Mouse (Mus musculus): ENCODE results near the gene Acss1. TPM values are rescaled to one million over a fixed set of nuclear protein-coding genes. Genes with fewer than 3 reads are reported as not detected.

Gene Acss1
- polyA plus RNA-seq, 1 experiment = 9.4 TPM

DNA sequence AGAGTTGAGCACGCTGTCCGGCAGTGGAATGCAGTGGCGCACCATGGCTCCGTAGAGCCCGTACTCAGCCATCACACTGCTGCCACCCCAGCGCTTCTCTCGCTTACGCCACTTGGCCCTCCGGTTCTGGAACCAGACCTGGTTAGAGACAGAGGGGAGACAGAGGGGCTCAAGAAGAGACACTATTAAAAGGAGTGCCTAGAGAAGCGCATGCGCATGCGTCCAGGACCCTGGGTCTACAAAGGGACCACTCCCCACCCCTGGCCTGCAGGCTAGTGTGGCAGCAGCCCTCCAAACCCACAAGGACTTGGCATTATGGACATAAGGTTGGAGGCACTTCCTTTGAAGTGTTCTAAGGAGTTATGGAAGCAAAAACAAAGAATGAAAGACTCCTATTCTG lies 16.2 kb upstream of the Acss1 start:
- Histone ChIP-seq H3K27ac (ENCODE audit: insufficient read depth, low read depth, low read length) (no peak overlapping the region), H3K4me1 (ENCODE audit: control insufficient read depth, insufficient read depth, low read length) (no peaks in the 10 kb centered on the region), H3K4me3 (ENCODE audit: insufficient read depth, low read length) (no peak overlapping the region)
- TF ChIP-seq POLR2A (IDR thresholded peaks at IDR 0.05; ENCODE audit: borderline replicate concordance, low read depth, low read length) (no peak), CTCF (IDR thresholded peaks at IDR 0.05; ENCODE audit: low read depth, low read length) (no peak)

DNA sequence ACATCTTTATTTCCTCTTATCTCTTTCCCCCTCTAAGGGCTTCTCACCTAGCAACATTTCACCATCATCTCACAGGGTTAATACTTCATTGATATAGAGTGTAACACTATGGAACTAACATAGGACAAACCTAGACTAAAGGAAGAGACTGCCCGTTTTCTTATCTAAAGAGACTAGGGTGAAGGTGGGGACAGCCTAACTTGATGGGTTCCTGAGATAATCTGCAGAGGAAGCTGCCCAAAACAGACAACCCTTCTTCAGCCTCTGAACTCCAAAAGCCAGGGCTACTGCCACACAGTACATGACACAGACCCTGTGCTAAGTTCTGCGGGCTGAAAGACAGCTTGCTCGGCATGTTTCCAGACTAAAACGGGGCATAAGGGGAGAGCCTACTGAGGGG lies 13.3 kb upstream of the Acss1 start:
- TF ChIP-seq POLR2A (IDR thresholded peaks at IDR 0.05; ENCODE audit: borderline replicate concordance, low read depth, low read length) (no peak), CTCF (IDR thresholded peaks at IDR 0.05; ENCODE audit: low read depth, low read length) (no peak)
- Histone ChIP-seq H3K27ac (ENCODE audit: insufficient read depth, low read depth, low read length) (no peak overlapping the region), H3K4me1 (ENCODE audit: control insufficient read depth, insufficient read depth, low read length) (no peaks in the 10 kb centered on the region), H3K4me3 (ENCODE audit: insufficient read depth, low read length) (no peak overlapping the region)

DNA sequence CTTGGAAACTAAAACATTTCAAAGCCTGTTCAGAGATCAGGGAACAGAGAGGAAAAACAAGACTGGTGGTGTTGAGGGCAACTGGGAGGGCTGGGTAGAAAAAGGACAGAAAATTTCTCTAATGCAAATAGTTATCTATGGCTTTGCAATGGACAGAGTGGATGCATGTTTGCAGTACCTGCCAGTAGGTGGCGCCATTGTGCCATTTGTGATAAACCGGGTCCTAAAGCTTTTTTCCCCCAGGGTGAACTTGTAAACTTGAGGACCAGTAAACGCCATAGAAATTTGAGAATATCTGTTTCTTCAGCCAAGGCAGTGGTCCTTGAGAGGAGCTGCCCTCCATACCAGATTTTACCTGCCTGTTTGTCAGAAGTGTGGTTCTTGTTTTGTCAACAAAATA lies 10.1 kb upstream of the Acss1 start:
- TF ChIP-seq CTCF (IDR thresholded peaks at IDR 0.05; ENCODE audit: low read depth, low read length) (no peak), POLR2A (IDR thresholded peaks at IDR 0.05; ENCODE audit: borderline replicate concordance, low read depth, low read length) (no peak)
- Histone ChIP-seq H3K4me3 (ENCODE audit: insufficient read depth, low read length) (no peak overlapping the region), H3K4me1 (ENCODE audit: control insufficient read depth, insufficient read depth, low read length) (peaks cover 15% of the 10 kb centered on the region), H3K27ac (ENCODE audit: insufficient read depth, low read depth, low read length) (no peak overlapping the region)

DNA sequence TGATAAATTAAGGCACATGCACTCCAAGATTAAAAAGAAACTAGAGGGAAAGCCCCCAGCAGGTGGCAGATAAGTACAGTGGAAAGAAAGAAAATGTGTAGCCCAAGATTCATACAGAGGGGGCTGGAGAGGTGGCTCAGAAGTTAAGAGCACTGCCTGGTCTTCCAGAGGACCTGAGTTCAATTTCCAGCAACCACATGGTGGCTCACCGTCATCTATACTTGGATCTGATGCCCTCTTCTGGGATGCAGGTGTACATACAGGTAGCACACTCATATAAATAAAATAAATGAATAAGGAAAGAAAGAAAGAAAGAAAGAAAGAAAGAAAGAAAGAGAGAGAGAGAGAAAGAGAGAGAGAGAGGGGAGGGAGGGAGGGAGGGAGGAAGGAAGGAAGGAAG lies 7.2 kb upstream of the Acss1 start:
- Histone ChIP-seq H3K4me3 (ENCODE audit: insufficient read depth, low read length) (no peak overlapping the region), H3K27ac (ENCODE audit: insufficient read depth, low read depth, low read length) (no peak overlapping the region), H3K4me1 (ENCODE audit: control insufficient read depth, insufficient read depth, low read length) (peaks cover 42% of the 10 kb centered on the region)
- TF ChIP-seq POLR2A (IDR thresholded peaks at IDR 0.05; ENCODE audit: borderline replicate concordance, low read depth, low read length) (no peak), CTCF (IDR thresholded peaks at IDR 0.05; ENCODE audit: low read depth, low read length) (no peak)

DNA sequence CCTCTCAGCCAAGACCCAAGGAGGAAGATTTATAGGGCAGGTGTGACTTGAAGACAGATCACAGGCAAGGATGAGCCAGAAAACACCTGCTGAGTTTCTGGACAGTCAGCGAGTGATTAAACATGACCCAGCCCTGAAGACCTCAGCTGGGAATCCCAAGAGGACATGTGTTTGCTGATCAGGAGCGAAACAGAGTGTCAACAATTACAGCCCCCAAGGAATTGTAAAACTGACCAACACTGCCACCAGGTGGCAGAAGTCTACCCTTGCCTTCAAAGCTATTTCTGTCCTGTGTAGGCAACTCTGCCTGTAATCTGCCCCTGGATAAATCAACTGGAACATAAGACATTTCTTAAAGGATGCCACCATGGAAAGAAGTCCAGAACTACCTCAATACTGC lies 6.6 kb upstream of the Acss1 start:
- H3K4me1 ChIP-seq (ENCODE audit: control insufficient read depth, insufficient read depth, low read length) = peaks cover 45% of the 10 kb centered on the region
- H3K4me3 ChIP-seq (ENCODE audit: insufficient read depth, low read length) = no peak overlapping the region
- no peak for TF ChIP-seq POLR2A (IDR thresholded peaks at IDR 0.05; ENCODE audit: borderline replicate concordance, low read depth, low read length)
- peak; percentile 37 for TF ChIP-seq CTCF (IDR thresholded peaks at IDR 0.05; ENCODE audit: low read depth, low read length)
- H3K27ac ChIP-seq (ENCODE audit: insufficient read depth, low read depth, low read length) = peak overlapping the region; percentile 83

DNA sequence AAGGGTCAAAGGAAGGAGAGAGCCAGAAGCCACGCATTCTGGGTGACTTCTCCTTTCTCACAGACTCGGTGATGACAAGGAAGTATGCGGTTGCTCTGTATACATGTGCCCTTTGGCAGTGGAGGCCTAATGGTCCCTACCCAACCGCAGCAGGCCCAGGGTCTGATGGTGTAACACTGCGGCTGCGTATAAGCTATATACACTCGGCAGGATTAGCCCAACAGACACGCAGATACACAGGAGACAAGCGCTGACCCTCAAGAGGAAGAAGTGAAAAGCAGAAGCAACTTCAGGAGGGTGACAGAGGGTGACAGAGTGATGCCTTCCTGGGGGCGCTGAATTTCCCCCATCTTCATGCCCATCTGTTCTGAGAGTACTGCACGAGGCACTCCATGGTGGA lies 5.6 kb upstream of the Acss1 start:
- no peak overlapping the region for H3K4me3 ChIP-seq (ENCODE audit: insufficient read depth, low read length)
- TF ChIP-seq CTCF (IDR thresholded peaks at IDR 0.05; ENCODE audit: low read depth, low read length) (no peak), POLR2A (IDR thresholded peaks at IDR 0.05; ENCODE audit: borderline replicate concordance, low read depth, low read length) (no peak)
- H3K4me1 ChIP-seq (ENCODE audit: control insufficient read depth, insufficient read depth, low read length) = peaks cover 54% of the 10 kb centered on the region
- peak overlapping the region; percentile 83 for H3K27ac ChIP-seq (ENCODE audit: insufficient read depth, low read depth, low read length)

DNA sequence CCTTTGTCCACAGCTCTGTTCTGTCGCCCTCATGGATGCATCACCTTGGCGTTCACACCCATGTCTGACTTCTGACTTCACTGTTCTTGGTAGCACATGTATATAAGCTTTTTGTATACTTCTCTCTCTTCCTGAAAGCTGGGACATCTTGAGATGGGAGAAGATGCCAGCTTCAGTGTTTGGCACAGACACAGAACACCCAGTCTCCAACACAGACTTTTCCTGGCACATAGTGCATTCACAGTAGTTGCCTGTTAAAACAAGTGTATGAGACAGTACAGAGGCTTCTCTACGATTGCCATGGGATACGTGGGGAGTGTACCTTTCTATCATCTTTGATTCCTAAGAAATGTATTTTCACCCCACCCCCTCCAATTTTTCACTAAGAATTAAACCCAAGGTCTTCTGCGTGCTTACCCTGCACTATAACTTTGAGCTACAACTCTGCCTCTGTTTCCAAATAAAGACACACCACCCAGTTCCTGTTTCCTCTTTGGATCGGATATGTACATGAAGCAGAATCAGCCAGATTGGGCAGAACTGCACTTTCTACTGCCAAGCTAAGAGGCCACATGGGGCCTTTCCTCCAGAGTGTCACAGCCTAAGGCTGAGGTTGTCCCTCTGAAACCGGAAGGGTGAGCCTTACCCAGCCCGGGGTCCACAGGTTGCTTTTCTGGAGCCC lies 3.5 kb upstream of the Acss1 start:
- TF ChIP-seq POLR2A (IDR thresholded peaks at IDR 0.05; ENCODE audit: borderline replicate concordance, low read depth, low read length) = no peak
- no peak for TF ChIP-seq CTCF (IDR thresholded peaks at IDR 0.05; ENCODE audit: low read depth, low read length)
- Histone ChIP-seq H3K4me1 (ENCODE audit: control insufficient read depth, insufficient read depth, low read length) (peaks cover 64% of the 10 kb centered on the region), H3K4me3 (ENCODE audit: insufficient read depth, low read length) (no peak overlapping the region), H3K27ac (ENCODE audit: insufficient read depth, low read depth, low read length) (peak overlapping the region; percentile 74)

DNA sequence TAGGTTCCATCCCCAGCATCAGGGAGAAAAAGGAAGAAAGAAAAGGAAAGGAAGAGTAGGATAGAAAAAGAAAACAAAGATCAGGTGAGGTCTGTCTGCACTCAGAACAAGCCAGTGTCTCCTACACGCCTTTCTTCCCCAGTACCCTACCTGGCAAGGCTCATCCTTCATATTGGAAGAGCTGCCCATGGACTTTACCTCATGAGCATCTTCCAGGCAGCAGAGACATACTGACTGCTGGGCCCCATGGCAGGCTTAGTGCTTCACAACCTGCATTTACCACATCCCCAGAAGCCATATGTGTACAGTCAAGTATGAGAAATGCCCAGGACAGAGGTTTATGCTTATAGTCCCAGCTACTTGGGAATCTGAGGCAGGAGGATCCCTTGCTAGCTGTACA lies 2.6 kb upstream of the Acss1 start:
- H3K4me1 ChIP-seq (ENCODE audit: control insufficient read depth, insufficient read depth, low read length) = peaks cover 64% of the 10 kb centered on the region
- no peak for TF ChIP-seq POLR2A (IDR thresholded peaks at IDR 0.05; ENCODE audit: borderline replicate concordance, low read depth, low read length)
- no peak for TF ChIP-seq CTCF (IDR thresholded peaks at IDR 0.05; ENCODE audit: low read depth, low read length)

DNA sequence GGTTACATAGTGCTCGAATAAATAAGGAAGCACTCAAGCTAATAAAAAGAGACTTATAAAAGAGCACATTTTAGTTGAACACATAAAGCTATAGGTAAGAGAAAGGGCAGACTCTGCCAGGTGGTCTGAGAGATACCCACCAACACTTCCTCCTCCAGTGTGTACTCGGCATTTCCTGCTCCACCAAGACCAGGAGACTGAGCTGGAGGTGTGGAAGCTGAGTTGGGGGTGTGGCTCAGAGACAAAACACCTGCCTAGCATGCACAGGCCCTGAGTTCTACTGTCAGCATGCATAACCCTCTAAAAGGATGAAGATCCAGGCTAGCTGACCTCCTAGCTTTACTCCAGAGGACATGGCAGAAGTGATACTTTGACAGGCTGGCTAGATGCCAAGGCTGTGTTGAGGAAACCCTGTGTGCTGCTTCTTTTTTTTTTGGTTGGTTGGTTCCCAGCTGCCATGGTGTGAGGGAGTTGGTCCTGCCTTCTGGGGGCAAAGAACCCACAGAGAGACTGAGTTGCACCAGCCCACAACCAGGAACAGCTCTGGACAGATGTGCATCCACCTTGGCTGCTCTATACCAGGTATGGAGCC lies 1.2 kb upstream of the Acss1 start:
- Histone ChIP-seq H3K4me3 (ENCODE audit: insufficient read depth, low read length) (no peak overlapping the region), H3K27ac (ENCODE audit: insufficient read depth, low read depth, low read length) (no peak overlapping the region), H3K4me1 (ENCODE audit: control insufficient read depth, insufficient read depth, low read length) (peaks cover 60% of the 10 kb centered on the region)
- TF ChIP-seq CTCF (IDR thresholded peaks at IDR 0.05; ENCODE audit: low read depth, low read length) = no peak
- no peak for TF ChIP-seq POLR2A (IDR thresholded peaks at IDR 0.05; ENCODE audit: borderline replicate concordance, low read depth, low read length)

More for the DNA sequence above, 2.6 kb upstream of the Acss1 start:
- Histone ChIP-seq H3K27ac (ENCODE audit: insufficient read depth, low read depth, low read length) (no peak overlapping the region), H3K4me3 (ENCODE audit: insufficient read depth, low read length) (no peak overlapping the region)

DNA sequence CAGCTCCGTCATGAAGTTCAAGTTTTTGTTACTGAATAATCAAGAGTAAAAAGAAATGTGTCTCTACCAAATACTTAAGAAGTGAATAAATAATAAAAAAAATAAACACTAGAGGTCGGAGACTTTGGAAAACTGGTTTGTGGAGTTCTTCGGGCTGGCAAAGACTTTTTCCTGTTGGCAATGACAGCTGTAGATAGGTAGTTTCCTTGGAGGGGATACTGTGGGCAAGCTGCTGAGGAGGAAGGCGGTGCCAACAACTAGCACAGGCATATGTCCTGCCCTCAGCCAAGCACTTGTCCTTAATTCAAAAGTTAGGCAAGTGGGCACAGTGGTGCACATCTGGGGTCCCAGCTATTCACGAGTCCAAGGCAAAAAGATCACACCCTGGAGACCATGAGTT lies 656 bp upstream of the Acss1 start:
- peaks cover 54% of the 10 kb centered on the region for H3K4me1 ChIP-seq (ENCODE audit: control insufficient read depth, insufficient read depth, low read length)
- TF ChIP-seq POLR2A (IDR thresholded peaks at IDR 0.05; ENCODE audit: borderline replicate concordance, low read depth, low read length) (no peak), CTCF (IDR thresholded peaks at IDR 0.05; ENCODE audit: low read depth, low read length) (no peak)
- no peak overlapping the region for H3K4me3 ChIP-seq (ENCODE audit: insufficient read depth, low read length)
- H3K27ac ChIP-seq (ENCODE audit: insufficient read depth, low read depth, low read length) = no peak overlapping the region

Measured in bone marrow macrophage, adult 2 months (primary cell).